Mouse (Mus musculus) retina, postnatal 7 days (tissue): ENCODE results near the gene C1qtnf7.

Experiments
- DNase-seq: peaks from one replicate; pipeline ENCODE4 v3.0.0-alpha.2; 2012; ENCODE audit warnings: low read depth, low spot score

The C1qtnf7 gene

DNA sequence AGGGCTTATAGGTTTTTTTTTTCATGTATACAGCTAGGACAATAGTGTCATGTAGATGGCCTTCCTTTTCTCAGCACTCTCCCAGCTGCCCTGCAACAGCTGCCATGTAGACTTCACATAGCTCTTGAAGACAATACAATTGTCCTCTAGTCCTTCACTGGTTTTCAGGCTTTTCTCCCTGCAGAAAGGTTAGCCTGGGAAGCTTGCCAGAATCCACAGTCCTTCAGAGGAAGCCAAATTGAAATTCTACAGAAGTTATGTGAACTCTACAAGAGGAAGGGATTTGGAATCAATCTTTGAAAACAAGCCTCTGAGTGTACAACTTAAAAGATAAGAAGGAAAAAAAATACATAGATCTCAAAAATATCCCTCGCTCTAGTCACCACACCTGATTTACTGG is 94.4 kb downstream of the C1qtnf7 start:
- DNase-seq, result no peak

GRCm38 (mm10) chr5:43621575-43622299 is 106.4 kb downstream of the C1qtnf7 start:
- no peak for DNase-seq

- DNase-seq, result no peak
Observed at GRCm38 (mm10) chr5:43625407-43625806, 110.1 kb downstream of the C1qtnf7 start.

DNA sequence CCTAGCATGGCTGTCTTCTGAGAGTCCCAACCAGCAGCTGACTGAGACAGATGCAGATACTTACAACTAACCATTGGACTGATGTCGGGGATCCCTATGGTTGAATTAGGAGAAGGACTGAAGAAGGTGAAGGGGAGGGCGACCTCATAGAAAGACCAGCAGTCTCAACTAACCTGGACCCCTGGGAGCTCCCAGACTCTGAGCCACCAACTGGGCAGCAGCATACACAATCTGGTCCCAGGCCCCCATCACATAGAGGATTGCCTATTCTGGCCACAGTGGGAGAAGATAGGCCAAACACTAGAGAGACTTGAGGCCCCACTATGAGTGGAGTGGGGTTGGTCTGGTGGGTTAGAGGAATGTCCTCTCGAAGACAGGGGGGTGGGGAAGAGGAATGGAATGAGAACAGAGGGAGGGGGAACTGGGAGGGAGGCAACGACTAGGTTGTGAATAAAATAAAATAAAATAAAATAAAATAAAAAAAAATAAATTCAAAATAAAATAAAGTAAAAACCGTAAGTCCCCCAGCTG is 118.8 kb downstream of the C1qtnf7 start:
- no peak for DNase-seq

DNA sequence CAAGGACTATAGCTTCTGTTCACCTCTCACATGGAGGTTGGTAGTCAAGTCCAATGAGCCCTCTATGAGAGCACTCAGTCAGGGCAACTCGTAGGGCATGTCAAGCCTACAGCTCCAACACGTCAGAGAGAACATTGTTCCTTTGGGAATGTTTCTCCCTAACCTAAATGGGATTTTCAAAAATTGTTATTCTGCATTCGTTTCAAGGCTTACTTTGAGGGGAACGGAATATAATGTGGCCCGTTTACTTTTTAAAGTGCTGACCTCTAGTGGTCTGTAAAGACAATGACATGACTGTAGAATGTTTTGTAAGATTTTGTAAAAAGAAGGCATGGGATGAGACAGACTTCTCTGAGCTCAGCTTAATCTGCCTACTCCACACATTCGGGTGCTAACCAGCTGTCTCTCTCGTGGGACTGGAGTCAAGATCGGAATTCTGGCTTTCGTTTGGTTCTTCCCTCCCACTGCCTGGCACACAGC is 119.3 kb downstream of the C1qtnf7 start:
- DNase-seq, result peak; percentile 14

DNA sequence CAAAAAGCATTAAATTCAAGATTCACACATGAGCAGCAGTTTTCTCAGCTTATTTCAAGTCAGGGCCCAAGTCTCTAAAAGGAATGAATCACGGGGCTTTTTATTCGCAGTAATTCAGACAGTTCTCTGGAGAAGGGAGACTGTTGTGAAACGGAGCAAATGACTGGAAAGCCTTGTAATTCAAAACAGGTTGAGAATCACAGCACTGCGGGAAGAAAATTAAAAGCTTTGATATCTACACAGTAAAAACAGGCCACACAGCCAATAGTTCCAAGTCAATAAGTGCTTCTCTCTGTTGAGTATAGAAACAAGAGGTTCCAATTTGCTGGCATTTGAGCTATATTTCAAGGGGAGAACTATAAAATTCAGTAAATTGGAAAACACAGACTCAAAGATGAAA is 129.7 kb downstream of the C1qtnf7 start:
- DNase-seq, result no peak

DNA sequence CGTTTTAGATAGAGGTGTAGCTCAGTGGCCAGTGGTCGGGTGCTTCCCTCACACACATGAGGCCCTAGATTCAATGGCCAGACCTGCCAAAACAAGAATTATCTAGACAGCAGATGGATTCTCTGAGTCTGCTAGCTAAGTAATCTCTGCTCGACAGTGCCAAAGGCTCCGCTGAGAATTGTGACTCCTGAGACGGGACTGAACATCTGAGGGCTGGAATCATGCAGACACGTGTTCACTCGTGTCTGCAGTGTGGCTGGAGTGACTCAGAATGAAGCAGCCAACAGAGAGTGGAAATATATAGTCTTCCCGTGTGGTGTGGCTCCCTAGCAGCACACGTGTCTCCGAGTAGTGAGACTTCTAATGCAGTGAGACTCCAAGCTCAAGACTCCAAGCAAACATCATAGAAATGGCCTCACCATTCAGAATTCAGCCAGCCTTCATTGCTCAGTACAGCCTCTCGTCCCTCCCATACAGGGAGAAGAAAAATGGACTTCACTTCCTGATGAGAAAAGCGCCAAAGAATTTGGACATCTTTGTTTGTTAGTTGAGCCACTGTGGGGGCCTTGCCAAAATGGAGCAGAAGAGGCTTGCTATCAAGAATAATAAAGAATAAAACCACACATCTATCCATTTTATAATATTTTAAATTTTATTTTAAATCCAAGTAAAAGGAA is 131.9 kb downstream of the C1qtnf7 start:
- DNase-seq, result no peak

DNA sequence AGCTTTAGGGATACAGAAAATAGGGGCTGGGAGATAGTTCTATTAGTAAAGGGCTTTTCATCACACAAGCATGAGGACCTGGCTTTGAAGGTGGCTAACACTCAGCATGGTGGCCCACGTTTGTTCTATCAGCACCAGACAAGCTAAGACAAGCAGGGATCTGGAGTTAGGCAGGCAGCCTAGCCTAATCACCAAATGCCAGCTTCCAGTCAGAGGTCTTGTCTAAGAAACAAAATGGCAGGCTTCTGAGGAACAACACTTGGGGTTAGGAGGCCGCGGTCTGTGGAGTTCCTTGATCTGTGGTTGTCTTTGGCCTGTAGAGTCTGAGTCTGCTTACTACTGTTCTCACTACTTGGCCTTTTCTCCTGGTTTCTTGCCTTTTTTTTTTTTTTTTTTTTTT is 146.2 kb downstream of the C1qtnf7 start:
- no peak for DNase-seq

GRCm38 (mm10) chr5:43661997-43662961 is 146.9 kb downstream of the C1qtnf7 start, which contains the start of gene Cc2d2a:
Gene Cc2d2a (plus strand): TSS chr5:43662346.
- DNase-seq, result peak; percentile 53

- no peak for DNase-seq
Observed at GRCm38 (mm10) chr5:43663531-43663930, 148.2 kb downstream of the C1qtnf7 start.

GRCm38 (mm10) chr5:43665144-43665543 is 149.8 kb downstream of the C1qtnf7 start:
- peak; percentile 40 for DNase-seq
